Mouse (Mus musculus) left cerebral cortex, adult 2 months (tissue): ENCODE data around the gene Fbxo40. TPM values are rescaled to one million over a fixed set of nuclear protein-coding genes. Genes with fewer than 3 reads are reported as not detected.

ENCODE experiments used
- DNase-seq, 2 experiments: peaks; one replicate each; pipeline ENCODE4 v3.0.0; 2021 to 2022; ENCODE audit warnings: low spot score in 2 of 2, mixed read lengths in 1 of 2; ENCODE audit errors: extremely low spot score in 1 of 2
- H3K27ac ChIP-seq: fragments of 200-600 bp; 2 replicates; pipeline ENCODE4 v1.8.1; 2022
- H3K4me3 ChIP-seq: fragments of 200-600 bp; 2 replicates; pipeline ENCODE4 v1.8.1; 2022
- CTCF ChIP-seq: fragments of 200-600 bp; IDR thresholded peaks from 2 replicates; pipeline ENCODE4 v1.8.1; 2022; ENCODE audit warnings: antibody characterized with exemption, mild to moderate bottlenecking, moderate library complexity
- intact Hi-C: fragments of 180-260 bp; cut with DNase I; formaldehyde crosslinking; loops from one replicate; pipeline ENCODE4 v1.15.1; 2025
- total RNA-seq, 2 experiments: library from RNA; stranded (reverse); gene quantifications; 2 replicates each; pipeline ENCODE4 v1.2.3; 2021

Fbxo40 gene
- total RNA-seq, 2 experiments from 2014 or later, result 0.36 TPM; not detected in 1

- intact Hi-C loops, result no loop called here
These were observed 2.2 kb downstream of the Fbxo40 start for GRCm38 (mm10) chr16:36988066-36988465.

GRCm38 (mm10) chr16:36987399-36987798 is 2.9 kb downstream of the Fbxo40 start:
- no peak for DNase-seq
- Histone ChIP-seq H3K27ac (no peak overlapping the region), H3K4me3 (no peak overlapping the region)
- no peak for TF ChIP-seq CTCF
- intact Hi-C loops, result no loop called here

More at GRCm38 (mm10) chr16:36988066-36988465, 2.2 kb downstream of the Fbxo40 start:
- DNase-seq, result no peak
- H3K27ac ChIP-seq, result no peak overlapping the region
- H3K4me3 ChIP-seq, result no peak overlapping the region
- no peak for TF ChIP-seq CTCF

GRCm38 (mm10) chr16:36985636-36986042 is 4.6 kb downstream of the Fbxo40 start:
- DNase-seq, result no peak
- Histone ChIP-seq H3K4me3 (no peak overlapping the region), H3K27ac (no peak overlapping the region)
- no peak for TF ChIP-seq CTCF
- intact Hi-C loops, result no loop called here

GRCm38 (mm10) chr16:36983796-36984195 is 6.5 kb downstream of the Fbxo40 start:
- intact Hi-C loops, result no loop called here
- Histone ChIP-seq H3K27ac (no peak overlapping the region), H3K4me3 (no peak overlapping the region)
- no peak for TF ChIP-seq CTCF
- DNase-seq, result no peak

- Histone ChIP-seq H3K27ac (no peak overlapping the region), H3K4me3 (no peak overlapping the region)
- TF ChIP-seq CTCF, result no peak
- intact Hi-C loops, result no loop called here
- DNase-seq, result no peak
These were observed 11.1 kb downstream of the Fbxo40 start for GRCm38 (mm10) chr16:36979127-36979526.

- no peak overlapping the region for H3K4me3 ChIP-seq
- DNase-seq, result no peak
- TF ChIP-seq CTCF, result no peak
These were observed 26.9 kb downstream of the Fbxo40 start for GRCm38 (mm10) chr16:36963415-36963814.

GRCm38 (mm10) chr16:36955106-36955505 is 35.2 kb downstream of the Fbxo40 start:
- DNase-seq, result no peak
- no peak for TF ChIP-seq CTCF
- H3K4me3 ChIP-seq, result no peak overlapping the region
- no peak overlapping the region for H3K27ac ChIP-seq
- intact Hi-C loops, result no loop called here

More at GRCm38 (mm10) chr16:36963415-36963814, 26.9 kb downstream of the Fbxo40 start:
- intact Hi-C loops, result no loop called here
- H3K27ac ChIP-seq, result no peak overlapping the region

- no peak for DNase-seq
- Histone ChIP-seq H3K4me3 (no peak overlapping the region), H3K27ac (no peak overlapping the region)
- intact Hi-C loops, result no loop called here
- no peak for TF ChIP-seq CTCF
These were observed 39.2 kb downstream of the Fbxo40 start for GRCm38 (mm10) chr16:36951029-36951428.

- intact Hi-C loops, result no loop called here
- no peak overlapping the region for H3K4me3 ChIP-seq
- no peak for TF ChIP-seq CTCF
- DNase-seq, result no peak
- H3K27ac ChIP-seq, result no peak overlapping the region
These were observed 40.5 kb downstream of the Fbxo40 start for GRCm38 (mm10) chr16:36949614-36950336.

- no peak overlapping the region for H3K4me3 ChIP-seq
- TF ChIP-seq CTCF, result no peak
- no peak for DNase-seq
- H3K27ac ChIP-seq, result no peak overlapping the region
- intact Hi-C loops, result no loop called here
These were observed 42.5 kb downstream of the Fbxo40 start for GRCm38 (mm10) chr16:36947646-36948197.

- Histone ChIP-seq H3K4me3 (no peak overlapping the region), H3K27ac (no peak overlapping the region)
- intact Hi-C loops, result no loop called here
- TF ChIP-seq CTCF, result no peak
- DNase-seq, result no peak
These were observed 43.7 kb downstream of the Fbxo40 start for GRCm38 (mm10) chr16:36946459-36947159.

- Histone ChIP-seq H3K27ac (no peak overlapping the region), H3K4me3 (no peak overlapping the region)
- no peak for DNase-seq
- TF ChIP-seq CTCF, result no peak; the same call in 1 of the 2 replicates
- intact Hi-C loops, result loop anchor here (2.0 kb wide), 1 partner anchor 66 kb away; the partner anchor contains the start of gene Polq
These were observed 45.3 kb downstream of the Fbxo40 start for GRCm38 (mm10) chr16:36944895-36945424.
